Mouse (Mus musculus) cerebellum, adult 2 months (tissue): ENCODE measurements around the gene Coq10a. TPM values are rescaled to one million over a fixed set of nuclear protein-coding genes. Genes with fewer than 3 reads are reported as not detected.
A peak's percentile ranks its signal among the peaks of the same experiment; 100 is the strongest.

Experiments used
- DNase-seq, 2 experiments: peaks; one replicate each; pipeline ENCODE4 v3.0.0; 2021
- H3K27ac ChIP-seq: fragments of 200-500 bp; 2 replicates; pipeline ENCODE4 v1.5.1; 2012; ENCODE audit warnings: low read length, control low read depth, inconsistent platforms; ENCODE audit not compliant: insufficient read depth
- H3K27me3 ChIP-seq: fragments of 200-500 bp; 2 replicates; pipeline ENCODE4 v1.6.1; 2012; ENCODE audit warnings: inconsistent platforms, mild to moderate bottlenecking, low read length, moderate library complexity; ENCODE audit not compliant: control insufficient read depth, insufficient read depth
- H3K4me1 ChIP-seq: fragments of 200-500 bp; 2 replicates; pipeline ENCODE4 v1.6.1; 2011; ENCODE audit warnings: low read length; ENCODE audit not compliant: control insufficient read depth, insufficient read depth
- H3K4me3 ChIP-seq: fragments of 200-500 bp; replicated peaks from 2 replicates; pipeline ENCODE3; 2011; ENCODE audit warnings: mild to moderate bottlenecking, low read depth, low read length, control low read depth; ENCODE audit not compliant: insufficient read depth
- CTCF ChIP-seq: fragments of 200-500 bp; IDR thresholded peaks from 2 replicates; pipeline ENCODE4 v1.5.1; 2011; ENCODE audit warnings: low read depth, mild to moderate bottlenecking, control low read depth, low read length, moderate library complexity, borderline replicate concordance; ENCODE audit not compliant: insufficient read depth
- POLR2A ChIP-seq: fragments of 200-500 bp; IDR thresholded peaks from 2 replicates; pipeline ENCODE4 v1.6.1; 2011; ENCODE audit warnings: low read length, control low read depth, borderline replicate concordance; ENCODE audit not compliant: insufficient read depth
- WGBS: fragments of 180-500 bp; shearing (Covaris S2); methylation state at CpG from one replicate; pipeline ENCODE4 v1.1.7; 2018; 5-methylcytosine and 5-hydroxymethylcytosine counted together
- polyA plus RNA-seq: library from polyadenylated mRNA; depleted of rRNA; stranded (reverse); fragments of >200 nt; gene quantifications from 2 replicates; pipeline ENCODE4 v1.2.3, GENCODE M21; 2012; rRNA removed

Gene Coq10a
- polyA plus RNA-seq, 1 experiment, result 115 TPM

DNA sequence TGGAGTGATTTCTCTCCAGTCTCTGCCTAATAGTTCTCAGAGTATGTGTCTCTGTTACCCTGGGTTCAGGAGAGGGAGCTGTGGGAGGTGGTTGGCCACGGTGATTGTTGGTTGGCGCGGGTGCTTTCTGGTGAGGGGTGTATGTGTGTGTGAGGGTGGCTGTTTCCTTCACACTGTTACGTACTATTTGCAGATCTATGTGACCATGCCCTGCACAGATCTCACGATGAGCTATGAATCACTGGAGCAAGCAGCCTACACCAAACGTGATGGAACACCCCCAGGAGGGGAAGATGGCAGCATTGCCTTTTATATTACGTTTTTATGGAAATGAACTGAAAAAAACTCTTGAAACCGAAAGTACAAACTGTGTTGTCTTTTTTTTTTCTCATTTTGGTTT is 42.0 kb downstream of the Coq10a start:
- no peak for TF ChIP-seq CTCF
- TF ChIP-seq POLR2A, result no peak
- H3K27me3 ChIP-seq, result no peaks in the 10 kb centered on the region
- 93% methylated on average over 8 of the region's 8 CpGs for WGBS
- no peak for DNase-seq
- H3K4me3 ChIP-seq, result no peak overlapping the region
- no peaks in the 10 kb centered on the region; the same call in 1 of the 2 replicates for H3K4me1 ChIP-seq
- H3K27ac ChIP-seq, result no peak overlapping the region

DNA sequence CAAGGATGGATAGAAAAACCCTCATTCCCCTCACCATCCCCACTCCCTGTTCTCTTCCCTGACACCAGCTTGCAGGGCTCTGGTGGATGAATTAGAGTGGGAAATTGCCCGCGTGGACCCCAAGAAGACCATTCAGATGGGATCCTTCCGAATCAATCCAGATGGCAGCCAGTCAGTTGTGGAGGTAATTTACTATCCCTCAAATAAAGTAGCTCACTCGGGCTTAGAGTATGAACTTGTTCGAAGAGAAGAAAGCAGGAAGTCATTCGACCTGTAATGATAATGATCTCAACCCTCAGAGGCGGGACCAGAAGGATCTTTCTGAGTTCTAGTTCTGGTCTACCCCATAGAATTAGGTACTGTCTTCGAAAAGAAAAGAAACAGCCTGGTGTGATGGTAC is 45.3 kb downstream of the Coq10a start:
- no peak for DNase-seq
- H3K27me3 ChIP-seq, result no peaks in the 10 kb centered on the region
- no peak for TF ChIP-seq POLR2A
- TF ChIP-seq CTCF, result no peak
- H3K4me1 ChIP-seq, result no peaks in the 10 kb centered on the region; the same call in 1 of the 2 replicates
- peak overlapping the region; percentile 98 for H3K4me3 ChIP-seq
- 82% methylated on average over 8 of the region's 8 CpGs for WGBS
- H3K27ac ChIP-seq, result no peak overlapping the region

DNA sequence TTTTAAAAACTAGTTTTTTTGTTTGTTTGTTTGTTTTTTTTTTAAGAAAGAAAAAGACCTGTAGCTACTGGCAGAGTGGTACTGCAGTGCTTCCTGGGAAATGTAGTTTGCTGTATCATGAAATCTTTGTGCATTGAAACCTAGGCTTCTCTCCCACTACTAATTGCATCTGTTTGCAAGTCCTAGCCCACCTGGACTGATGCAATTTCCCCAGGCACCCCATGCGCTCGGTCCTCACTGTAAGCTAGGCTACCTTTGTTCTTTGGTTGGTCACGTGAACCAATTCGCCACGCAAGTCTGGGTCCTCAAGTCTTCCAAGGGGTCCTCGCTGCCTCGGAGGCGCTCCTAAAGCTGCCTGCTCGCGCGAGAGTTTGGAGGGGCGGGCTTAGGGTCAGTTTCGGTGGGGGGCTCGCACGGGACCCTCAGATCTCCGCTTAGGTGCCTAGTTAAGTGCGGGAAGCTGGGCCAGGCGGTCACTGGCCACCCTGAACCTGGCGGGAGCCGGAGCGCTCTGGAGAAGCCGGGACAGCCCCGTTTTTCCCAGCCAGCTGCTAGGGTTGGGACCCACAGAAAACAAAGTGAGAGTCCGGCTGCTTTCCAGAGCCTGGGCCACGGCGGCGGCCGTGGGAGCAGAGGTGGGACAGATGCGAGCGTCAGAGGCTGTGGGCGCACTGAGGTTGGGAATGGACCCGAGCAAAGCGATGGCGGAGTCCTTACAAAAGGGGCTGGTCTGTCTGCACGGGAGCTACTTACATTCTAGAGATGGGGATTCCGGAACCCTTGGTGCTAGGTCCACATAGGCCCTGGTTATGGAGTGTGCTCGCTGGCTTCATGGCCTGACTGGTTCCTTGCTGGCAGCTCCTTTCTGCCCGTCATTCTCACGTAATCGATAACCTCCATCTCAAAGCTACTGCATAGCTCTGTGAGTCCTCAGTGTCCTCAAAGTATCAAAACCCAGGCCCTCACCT is 46.4 kb downstream of the Coq10a start, which contains the start of gene Cnpy2:
Gene Cnpy2 (plus strand): TSS at position 319 of the 968 bp plus-strand sequence.
- H3K27me3 ChIP-seq, result no peaks in the 10 kb centered on the region
- TF ChIP-seq POLR2A, result 0 out of 2 replicates have a peak, but pooled peaks have one; percentile 29
- TF ChIP-seq CTCF, result no peak
- no peaks in the 10 kb centered on the region; the same call in 1 of the 2 replicates for H3K4me1 ChIP-seq
- under 1% methylated on average over 40 of the region's 40 CpGs for WGBS
- H3K27ac ChIP-seq, result peak within 1 kb of the TSS; percentile 91
- DNase-seq, result peak; percentile 78 to 85
- peak within 1 kb of the TSS; percentile 98 for H3K4me3 ChIP-seq

DNA sequence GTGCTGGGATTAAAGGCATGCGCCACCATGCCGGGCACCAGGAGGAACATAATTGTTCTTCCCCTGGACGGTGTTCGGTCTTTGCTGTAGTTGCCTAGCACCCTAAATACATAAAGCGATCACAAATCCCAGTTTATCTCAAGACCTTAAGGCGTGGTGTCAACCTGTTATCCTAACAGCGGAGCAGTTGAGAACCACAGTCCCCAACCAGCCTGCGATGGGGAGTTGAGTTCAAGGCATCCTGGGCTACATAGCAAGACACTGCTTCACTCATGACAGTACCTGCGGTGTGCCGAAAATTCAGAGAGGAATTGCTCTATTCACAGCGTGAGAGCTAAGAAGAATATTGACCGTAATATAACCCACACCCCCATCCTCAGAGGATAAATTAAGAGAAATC is 47.2 kb downstream of the Coq10a start:
- no peak for TF ChIP-seq POLR2A
- no peak for TF ChIP-seq CTCF
- no peak for DNase-seq
- 46% methylated on average over 12 of the region's 12 CpGs for WGBS
- Histone ChIP-seq H3K27me3 (no peaks in the 10 kb centered on the region), H3K4me3 (no peak overlapping the region), H3K27ac (no peak overlapping the region), H3K4me1 (no peaks in the 10 kb centered on the region; the same call in 1 of the 2 replicates)

DNA sequence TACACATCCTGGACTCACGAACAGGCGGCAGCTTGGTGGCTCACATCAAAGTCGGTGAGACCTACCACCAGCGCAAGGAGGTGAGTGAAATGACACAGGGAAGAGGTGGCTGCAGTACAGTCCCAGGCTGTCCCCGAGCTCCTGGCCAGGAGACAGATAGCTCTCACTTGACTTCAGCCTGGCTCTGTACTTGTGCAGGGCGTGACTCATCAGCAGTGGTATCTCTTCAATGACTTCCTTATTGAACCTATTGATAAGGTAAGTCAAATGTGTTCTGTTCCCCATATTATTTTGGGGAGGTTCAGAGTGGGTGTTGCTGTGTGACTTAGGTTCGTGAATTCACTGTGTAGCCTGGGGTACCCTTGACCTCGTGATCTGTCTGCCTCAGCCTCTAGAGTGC is 53.2 kb downstream of the Coq10a start:
- WGBS, result 94% methylated on average over 8 of the region's 8 CpGs
- H3K27me3 ChIP-seq, result no peaks in the 10 kb centered on the region
- TF ChIP-seq POLR2A (no peak), CTCF (no peak)
- no peak overlapping the region for H3K27ac ChIP-seq
- peaks cover under 1% of the 10 kb centered on the region; the same call in 1 of the 2 replicates for H3K4me1 ChIP-seq
- no peak overlapping the region for H3K4me3 ChIP-seq
- no peak for DNase-seq

Other genes with a start within 250 kb of the Coq10a start
- gene Rbms2, start 188.7 kb downstream of the Coq10a start, polyA plus RNA-seq, result 23.5 and 23.7 TPM in 2 replicates
- 68.3 and 77.7 TPM in 2 replicates for gene Gls2, start 174.5 kb downstream of the Coq10a start, polyA plus RNA-seq
- 13.5 and 15.6 TPM in 2 replicates for gene Spryd4, start 157.2 kb downstream of the Coq10a start, polyA plus RNA-seq
- not detected in 2 replicates for gene Mip, start 143.2 kb downstream of the Coq10a start, polyA plus RNA-seq
- gene Timeless, start 136.9 kb downstream of the Coq10a start, polyA plus RNA-seq, result 6.3 and 6.6 TPM in 2 replicates
- gene Apon, start 114.9 kb downstream of the Coq10a start, polyA plus RNA-seq, result not detected in 2 replicates
- not detected in 2 replicates for gene Apof, start 100.3 kb downstream of the Coq10a start, polyA plus RNA-seq
- 94.4 and 110 TPM in 2 replicates for gene Stat2, start 98.4 kb downstream of the Coq10a start, polyA plus RNA-seq
- 1.2 and 1.8 TPM in 2 replicates for gene Il23a, start 70.2 kb downstream of the Coq10a start, polyA plus RNA-seq
- gene Pan2, start 65.7 kb downstream of the Coq10a start, polyA plus RNA-seq, result 42.6 and 48.5 TPM in 2 replicates
- gene Cnpy2, start 46.5 kb downstream of the Coq10a start, polyA plus RNA-seq, result 65.3 and 65.4 TPM in 2 replicates
- gene Cs, start 31.3 kb downstream of the Coq10a start, polyA plus RNA-seq, result 251 and 252 TPM in 2 replicates
- gene Ankrd52, start 8.1 kb upstream of the Coq10a start, polyA plus RNA-seq, result 40.6 and 41.6 TPM in 2 replicates
- gene Slc39a5, start 32.2 kb upstream of the Coq10a start, polyA plus RNA-seq, result 0.13 TPM in 1 of 2 replicates, not detected in the other
- gene Nabp2, start 42.5 kb upstream of the Coq10a start, polyA plus RNA-seq, result 78.9 and 83.6 TPM in 2 replicates
- 88.0 and 90.5 TPM in 2 replicates for gene Rnf41, start 42.7 kb upstream of the Coq10a start, polyA plus RNA-seq
- 239 and 260 TPM in 2 replicates for gene Smarcc2, start 90.3 kb upstream of the Coq10a start, polyA plus RNA-seq
- 1,381 and 1,434 TPM in 2 replicates for gene Myl6, start 125.1 kb upstream of the Coq10a start, polyA plus RNA-seq
- 28.9 and 36.1 TPM in 2 replicates for gene Myl6b, start 129.7 kb upstream of the Coq10a start, polyA plus RNA-seq
- gene Esyt1, start 156.9 kb upstream of the Coq10a start, polyA plus RNA-seq, result 36.3 and 37.3 TPM in 2 replicates
- gene Zc3h10, start 178.8 kb upstream of the Coq10a start, polyA plus RNA-seq, result 15.4 and 18.7 TPM in 2 replicates
- gene Rpl41, start 180.3 kb upstream of the Coq10a start, polyA plus RNA-seq, result 1,271 and 1,490 TPM in 2 replicates
- gene Pa2g4, start 197.0 kb upstream of the Coq10a start, polyA plus RNA-seq, result 69.2 and 73.5 TPM in 2 replicates
- 9.4 and 11.1 TPM in 2 replicates for gene Erbb3, start 220.7 kb upstream of the Coq10a start, polyA plus RNA-seq